Mouse (Mus musculus) hematopoietic stem cell, adult 5-6 weeks (primary cell): ENCODE results near the gene Dab1. TPM values are rescaled to one million over a fixed set of nuclear protein-coding genes. Genes with fewer than 3 reads are reported as not detected.

Source experiments
- ATAC-seq, 2 experiments: fragments of 125-278 bp in 1 of 2; replicated peaks in 1 of 2; 2 replicates each; pipeline ENCODE4 v1.8.0; 2016 to 2017; ENCODE audit warnings: inconsistent platforms in 2 of 2, mild to moderate bottlenecking in 2 of 2, moderate number of reproducible peaks in 2 of 2, low read depth in 1 of 2, moderate TSS enrichment in 1 of 2; ENCODE audit not compliant: low FRiP score in 2 of 2, poor library complexity in 2 of 2, severe bottlenecking in 2 of 2, insufficient read depth in 1 of 2, low TSS enrichment in 1 of 2
- total RNA-seq: library from RNA; stranded (forward); fragments of 172-1452, 232-1000 nt; gene quantifications from 2 replicates; pipeline ENCODE4 v1.2.3, GENCODE M21; 2017

Dab1 gene
- total RNA-seq, 1 experiment from 2014 or later: not detected

DNA sequence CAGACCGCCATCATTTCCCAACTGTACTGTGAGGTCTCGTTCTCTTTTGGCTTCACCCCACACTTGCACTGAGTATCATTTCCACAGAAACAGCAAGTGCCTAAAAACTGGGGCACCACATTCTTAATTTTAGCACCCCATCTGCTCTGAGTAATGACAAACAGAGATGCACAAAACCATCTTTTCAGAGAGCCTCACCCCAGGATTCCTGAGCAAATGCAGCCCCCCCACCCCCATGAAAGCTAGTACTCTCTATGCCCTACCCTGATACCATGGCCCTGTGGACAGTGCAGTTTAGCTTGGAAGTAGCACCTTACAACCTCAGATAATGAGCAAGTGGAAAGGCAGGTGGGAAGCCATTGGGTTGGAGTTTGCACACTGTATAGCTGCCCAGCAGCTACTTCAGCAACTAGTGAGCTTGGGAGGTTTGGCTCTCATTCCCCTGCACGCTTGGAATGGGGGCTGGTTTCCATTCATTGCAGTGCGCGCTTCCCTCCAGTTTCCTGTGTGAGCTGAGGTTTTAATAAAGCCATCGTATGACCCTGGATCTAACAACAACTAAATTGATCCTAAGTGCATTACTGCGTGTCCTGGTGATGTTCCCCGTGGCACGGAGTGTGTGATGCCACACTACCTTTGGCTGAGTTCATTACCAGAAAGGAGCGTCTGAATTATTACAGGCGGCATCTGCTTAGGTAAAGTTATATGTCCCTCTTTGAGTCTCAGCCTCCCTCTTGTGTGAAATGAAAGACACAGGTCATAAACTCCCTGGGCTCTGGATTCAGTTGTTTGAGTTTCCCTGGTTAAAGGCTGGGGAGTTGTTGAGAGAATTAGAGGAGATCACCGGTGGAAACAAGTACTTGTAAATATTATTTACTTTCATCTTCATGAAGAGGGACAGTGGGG is 842.2 kb downstream of the Dab1 start:
- ATAC-seq: no peak

DNA sequence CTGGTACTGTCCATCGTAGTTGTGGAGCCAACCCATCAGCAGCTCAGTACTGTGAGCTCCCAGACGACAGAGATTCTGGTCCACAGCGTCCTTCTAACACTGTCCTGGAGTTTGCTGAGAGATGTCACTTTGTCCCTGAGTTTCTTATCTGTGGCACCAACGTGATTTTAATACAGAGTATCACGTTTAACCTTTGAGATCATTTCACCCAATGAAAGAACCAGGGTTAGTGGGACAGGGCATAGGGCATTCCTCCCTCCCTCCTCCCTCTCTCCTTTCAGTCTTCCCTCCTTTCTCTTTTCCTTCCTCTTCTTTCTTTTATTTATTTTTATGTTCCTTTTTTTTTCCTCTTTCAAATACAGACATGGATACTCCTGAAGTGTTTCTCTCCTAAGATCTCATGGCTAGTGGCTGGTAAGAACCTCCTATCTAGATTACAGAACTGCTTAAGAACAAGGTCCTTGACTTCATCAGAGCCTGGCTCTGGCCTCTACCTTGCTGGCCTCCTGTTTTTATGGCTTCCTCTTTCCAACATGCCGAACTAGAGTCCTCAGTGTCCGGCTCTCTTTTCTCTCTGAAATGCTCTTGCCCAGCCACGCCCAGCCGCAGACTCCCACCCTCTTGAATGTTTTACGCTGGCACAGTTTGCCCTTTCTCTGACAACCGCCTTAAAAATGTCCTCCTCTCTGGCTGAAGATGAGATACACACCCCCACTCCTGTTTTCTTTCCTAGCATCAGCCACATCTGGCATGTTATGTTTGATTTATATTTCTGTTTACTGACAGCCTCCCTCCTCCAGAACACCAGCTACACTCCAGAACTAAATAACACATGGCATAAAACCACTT is 844.0 kb downstream of the Dab1 start:
- ATAC-seq: no peak

DNA sequence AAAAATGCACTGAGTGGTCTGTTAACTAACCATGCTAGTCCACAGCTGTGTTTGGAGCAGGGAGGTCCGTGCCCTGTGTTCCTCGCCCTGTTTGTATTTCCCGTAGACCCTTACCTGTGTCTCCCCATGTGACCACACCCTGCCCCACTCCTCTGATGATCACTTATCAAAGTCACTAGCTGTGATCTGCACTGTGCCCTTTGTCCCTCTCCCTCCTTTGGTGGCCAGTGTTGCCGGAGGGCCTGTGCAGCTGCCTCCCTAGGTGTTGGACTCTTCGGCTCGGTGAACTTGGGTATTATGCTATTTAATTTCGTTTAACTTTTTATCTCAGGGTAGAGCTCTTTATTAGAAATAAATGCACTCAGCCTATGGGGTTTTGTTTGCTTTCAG is 844.6 kb downstream of the Dab1 start:
- ATAC-seq: no peak

DNA sequence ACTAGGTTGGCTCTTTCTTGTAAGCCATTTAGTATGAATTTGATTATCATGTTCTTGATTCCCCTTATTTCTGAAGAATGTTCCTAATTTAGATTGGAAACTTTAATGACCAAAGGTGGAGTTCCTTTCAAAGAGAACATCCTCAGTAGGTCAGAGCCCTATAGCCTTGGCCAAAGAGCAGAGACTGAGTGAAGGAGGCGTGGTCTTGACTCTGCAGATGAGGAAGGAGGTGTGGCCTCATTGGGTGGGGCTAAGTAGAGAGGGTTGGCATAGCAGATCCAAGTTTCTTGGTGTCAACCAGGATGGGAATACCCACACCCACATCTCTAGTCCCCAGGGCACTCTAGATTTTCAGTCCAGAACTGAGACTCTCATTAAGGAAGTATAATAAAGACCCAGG is 846.4 kb downstream of the Dab1 start:
- ATAC-seq: no peak

DNA sequence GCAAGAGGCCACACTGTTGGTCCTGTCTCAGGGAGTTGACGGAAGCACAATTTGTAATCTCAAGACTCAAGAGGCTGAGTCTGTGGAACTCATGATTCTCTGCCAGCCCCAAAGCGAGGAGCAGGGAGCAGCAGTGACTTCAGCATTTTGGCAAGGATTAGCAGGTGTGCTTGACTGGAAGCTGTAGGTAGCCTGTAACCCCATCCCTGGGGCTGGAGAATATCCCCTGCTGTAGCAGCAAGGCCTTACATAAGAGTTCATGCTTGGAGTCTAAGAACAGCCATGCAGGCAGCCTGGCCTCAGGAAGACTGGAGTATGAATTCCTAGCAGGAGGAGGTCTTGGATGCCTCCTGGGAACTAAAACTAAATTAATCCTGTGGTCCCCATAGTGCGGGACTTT is 849.5 kb downstream of the Dab1 start:
- no peak for ATAC-seq

DNA sequence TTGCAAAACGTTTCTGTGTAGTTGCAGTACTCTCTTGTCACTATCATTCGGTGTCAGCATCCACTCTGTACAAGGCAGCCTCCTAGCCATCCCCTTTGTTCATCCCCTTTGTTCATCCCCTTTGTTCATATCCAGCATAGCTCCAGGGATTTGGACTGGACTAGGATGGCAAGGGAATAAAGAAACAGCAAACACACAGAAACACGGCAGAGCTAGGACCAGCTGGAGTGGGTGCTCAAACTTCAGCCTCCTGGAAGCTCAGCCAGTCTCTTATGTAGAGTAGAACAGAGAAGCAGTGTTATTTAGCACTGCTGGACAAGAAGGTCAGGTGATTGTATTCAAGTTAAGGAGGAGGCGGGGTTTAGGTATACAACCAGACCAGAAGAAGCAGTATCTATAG is 853.8 kb downstream of the Dab1 start:
- ATAC-seq: no peak

DNA sequence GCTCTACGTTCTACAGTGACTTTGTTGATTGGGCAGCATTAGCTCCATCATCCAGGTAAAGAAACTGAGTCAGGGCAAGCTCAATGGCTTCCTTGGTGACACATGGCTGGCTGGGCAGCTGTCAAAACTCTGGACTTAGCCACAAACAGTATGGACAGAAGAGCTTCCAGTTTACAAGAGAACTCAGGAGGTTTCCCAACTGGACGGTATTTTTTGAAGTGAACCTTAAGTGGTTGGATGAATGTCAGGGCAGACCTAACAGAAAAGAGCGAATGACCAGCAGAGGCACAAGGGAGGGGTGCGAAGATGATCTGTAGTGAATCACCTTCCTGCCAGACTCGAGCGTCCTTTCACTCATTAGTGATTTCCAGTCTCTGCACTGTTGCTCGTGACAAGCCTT is 857.7 kb downstream of the Dab1 start:
- ATAC-seq: no peak

DNA sequence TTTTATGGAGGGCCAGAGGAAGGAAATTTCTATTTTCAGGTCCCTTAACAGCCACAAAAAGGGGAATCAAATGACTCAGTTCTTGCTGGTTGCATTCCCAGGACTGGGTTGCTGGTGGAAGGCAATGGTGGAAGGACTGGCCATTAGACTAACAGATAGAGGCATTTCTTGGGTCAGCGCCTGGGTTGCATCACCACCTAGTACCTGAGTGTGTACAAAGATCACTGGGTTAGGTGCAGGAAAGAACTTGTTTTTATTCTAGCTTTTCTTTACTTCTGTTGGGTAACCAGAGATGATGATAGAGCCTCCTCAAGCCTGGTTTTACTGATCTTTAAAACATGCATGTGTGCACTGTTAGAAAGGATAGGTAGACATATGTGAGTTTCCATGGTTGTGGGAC is 864.8 kb downstream of the Dab1 start:
- no peak for ATAC-seq

DNA sequence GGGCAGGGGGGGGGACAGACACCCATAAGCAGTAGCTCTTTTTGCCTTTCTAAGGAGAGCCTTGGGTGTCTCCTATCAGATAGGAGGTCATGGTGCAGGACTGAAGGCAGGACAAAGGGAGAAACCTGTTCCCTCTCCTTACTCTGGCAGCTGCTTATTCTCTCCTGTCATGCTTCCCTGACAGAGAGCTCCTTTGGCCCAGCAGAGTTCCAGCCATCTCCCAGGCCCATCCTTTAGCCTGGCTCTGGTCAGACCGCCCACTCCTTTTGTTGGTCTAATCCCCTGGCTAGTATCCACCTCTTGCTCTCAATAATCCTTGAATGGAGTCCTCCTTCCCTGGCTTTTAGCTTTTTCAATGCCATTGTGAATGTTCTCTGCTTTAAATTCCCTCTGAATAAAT is 878.1 kb downstream of the Dab1 start:
- ATAC-seq: no peak

DNA sequence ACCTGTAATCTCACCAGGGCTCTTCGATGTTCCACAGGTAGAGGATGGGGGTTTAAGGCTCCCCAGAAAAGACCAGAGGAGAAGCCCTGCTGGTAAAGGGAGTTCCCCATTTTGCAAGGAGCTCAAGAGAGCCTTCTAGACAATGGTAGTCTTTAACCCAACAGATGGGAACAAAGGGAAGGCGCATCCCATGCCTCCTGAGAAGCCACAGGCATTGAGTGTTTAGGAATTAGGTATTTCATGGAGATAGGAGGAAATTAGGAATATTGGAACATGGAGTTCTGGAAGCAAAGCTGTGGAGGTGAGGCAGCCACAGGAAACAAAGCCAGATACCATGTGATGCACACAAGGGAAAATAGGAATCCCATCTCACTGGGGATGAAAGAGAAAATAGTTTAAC is 881.0 kb downstream of the Dab1 start:
- no peak for ATAC-seq

DNA sequence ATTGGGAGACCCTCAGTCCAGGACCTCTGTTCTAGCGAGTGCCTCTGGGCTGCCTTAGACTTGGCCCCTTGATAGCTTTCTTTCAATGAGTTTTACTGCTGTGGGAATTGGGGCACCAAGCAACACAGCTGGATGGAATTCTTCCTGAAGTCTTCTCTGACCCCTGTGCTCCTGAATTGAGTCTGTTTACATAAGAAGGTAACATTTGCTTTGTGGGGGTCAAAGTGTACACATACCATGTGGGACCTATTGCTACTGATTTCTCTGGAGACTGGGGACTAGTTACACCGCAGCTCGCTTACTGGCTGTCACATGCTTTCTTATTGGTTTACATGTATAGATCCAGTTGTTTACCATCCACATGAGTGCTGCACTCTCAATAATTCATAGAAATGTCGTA is 881.5 kb downstream of the Dab1 start:
- no peak for ATAC-seq

DNA sequence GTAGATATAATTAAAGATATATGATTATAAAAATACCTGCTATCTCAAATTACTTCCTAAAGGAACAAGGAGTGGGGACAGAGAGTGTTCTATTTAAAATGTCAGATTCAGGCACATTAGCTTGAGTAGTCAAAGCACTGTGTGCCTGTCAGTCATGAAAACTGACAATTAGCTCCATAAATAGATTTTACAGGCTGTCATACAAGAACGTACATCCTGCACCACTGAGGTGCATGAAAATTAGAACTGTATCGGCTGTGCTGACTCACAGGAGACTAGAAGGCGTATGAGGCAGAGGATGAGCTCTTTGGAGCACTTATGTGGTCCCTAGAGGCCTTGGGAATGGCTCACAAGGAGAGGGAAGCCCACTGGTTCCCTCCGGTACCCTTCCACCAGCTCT is 882.1 kb downstream of the Dab1 start:
- ATAC-seq: no peak

DNA sequence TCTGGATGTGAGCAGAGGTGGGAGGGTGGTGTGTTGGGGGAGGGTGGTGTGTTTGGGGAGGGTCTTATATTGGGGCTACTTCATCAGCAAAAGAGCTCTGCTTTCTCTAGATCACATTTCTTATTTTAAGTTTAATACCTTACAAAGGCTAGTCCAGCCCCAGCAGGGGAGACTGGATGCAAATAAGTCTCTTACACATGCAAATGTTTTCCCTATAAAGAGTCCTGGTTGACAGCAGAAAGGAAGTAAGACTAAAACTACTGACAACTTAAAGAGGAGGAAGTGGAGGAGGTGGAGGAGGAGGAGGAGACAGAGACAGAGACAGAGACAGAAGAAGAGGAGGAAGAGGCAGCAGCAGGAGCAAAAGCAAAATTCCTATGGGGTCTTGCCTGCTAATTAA is 885.8 kb downstream of the Dab1 start:
- no peak for ATAC-seq

DNA sequence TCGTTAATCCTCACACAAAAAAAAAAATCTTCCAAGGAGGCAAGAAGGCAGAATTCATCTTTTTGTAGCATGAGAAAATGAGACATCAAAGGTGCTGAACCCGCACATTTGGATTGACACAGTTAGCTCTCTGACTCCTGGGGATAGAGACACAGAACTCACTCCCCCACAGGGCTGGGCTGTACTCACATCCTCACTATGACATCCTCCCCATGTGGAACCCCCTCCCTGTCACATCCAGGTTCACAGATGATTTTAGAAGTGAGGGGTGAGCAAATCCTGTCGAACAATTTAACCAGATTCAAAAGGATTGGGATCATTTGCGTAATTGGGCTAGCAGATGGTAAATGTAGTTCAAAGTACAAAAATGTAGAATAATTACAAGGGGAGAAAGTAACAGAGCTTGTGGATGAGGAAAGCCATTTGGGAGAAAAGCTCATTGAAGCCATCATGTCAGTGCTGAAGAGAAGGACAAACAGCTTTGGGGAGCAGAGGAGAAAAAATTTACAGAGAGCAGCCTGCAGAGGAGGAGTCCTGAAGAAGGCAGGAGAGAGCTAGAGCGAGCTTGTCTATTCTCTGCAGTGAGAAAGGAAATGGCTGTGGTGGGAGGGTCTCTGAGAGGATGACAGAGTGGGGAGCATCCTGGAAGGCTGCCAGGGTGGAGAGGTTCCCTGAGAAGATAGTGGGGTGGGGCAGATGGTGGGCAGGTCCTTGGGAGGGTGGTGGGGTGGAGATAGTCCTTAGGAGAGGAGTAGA is 890.2 kb downstream of the Dab1 start:
- no peak for ATAC-seq

DNA sequence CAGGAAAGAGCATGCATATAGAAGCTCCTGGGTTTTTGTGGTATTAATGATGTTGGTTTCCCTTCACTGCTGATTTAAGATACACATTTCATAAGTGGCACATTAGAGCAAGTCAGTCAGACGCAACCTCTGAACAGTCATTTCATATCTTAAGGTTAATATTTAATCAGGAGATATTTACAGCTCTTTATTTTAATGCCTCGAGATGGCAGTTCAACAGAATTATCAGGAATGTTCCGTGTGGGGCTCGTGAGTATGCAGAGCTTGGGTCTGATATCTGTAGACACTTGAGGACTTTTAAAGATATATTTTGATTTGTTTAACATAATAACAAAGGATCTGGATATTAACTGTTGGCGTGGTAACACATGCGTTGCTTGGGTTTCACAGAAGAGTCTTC is 892.7 kb downstream of the Dab1 start:
- no peak for ATAC-seq

DNA sequence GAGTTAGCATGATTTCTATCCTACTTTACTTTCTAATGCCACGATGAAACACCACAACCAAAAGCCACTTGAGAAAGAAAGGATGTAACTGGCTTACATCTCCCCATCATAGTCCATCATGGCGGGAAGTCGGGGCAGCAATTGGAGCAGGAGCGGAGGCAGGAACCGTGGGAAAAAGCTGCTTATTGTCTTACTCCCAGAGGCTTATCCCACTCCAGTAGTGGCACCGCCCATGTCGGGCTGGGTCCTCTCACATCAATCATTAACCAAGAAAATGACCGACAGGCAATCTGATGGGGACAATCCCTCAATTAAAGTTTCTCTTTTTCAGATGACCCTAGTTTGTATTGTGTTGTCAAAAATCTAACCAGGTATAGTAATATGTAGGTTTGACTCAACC is 893.4 kb downstream of the Dab1 start:
- ATAC-seq: no peak

DNA sequence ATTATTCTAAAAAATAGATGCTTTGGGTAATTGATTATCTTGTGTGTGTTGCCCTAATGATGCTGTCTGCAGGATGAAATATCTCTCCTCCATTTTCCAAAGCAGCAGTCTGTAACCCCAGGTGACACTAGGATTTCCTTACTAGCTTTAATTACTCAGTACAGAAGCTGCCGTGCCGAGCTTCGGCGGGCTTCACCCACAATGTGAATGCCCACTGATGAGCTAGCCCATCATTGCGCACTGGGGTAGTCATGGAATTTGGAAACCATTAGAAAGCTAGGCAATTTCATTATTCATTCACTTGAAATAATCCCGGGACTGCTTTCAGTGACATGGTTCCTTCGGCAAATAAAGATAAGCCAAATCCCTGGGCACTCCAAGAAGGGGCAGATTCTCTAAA is 894.5 kb downstream of the Dab1 start:
- no peak for ATAC-seq

DNA sequence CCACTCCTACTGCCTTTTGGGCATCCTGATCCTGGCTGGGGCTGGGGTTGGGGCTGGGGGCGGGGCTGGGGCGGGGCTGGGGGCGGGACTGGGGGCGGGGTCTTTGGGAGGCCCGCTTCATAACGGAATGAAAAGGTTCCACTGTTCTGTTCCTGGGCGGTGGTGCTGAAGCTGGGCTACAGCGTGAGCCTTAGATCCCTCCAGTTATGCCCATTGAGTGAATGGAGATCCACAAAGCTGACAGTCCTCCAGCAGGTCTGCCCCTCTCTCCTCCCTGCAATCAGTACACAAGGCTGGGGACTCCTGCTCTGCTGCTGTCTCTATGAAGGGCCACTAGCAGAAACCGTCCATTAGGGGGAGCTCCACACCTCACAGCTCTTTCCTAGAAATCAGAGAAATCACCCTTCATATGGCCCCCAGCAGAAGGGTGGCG is 895.4 kb downstream of the Dab1 start:
- peak; percentile 78 to 91 for ATAC-seq
